Mouse (Mus musculus) small intestine, adult 2 months (tissue): ENCODE measurements around the gene Cyb5r3. TPM values are rescaled to one million over a fixed set of nuclear protein-coding genes. Genes with fewer than 3 reads are reported as not detected.
A peak's percentile ranks its signal among the peaks of the same experiment; 100 is the strongest.

ENCODE experiments used
- H3K27ac ChIP-seq: fragments of 200-500 bp; 2 replicates; pipeline ENCODE4 v1.5.1; 2012; ENCODE audit warnings: low read depth, low read length, control low read depth, inconsistent platforms; ENCODE audit not compliant: insufficient read depth
- H3K27me3 ChIP-seq: fragments of 200-500 bp; 2 replicates; pipeline ENCODE4 v1.6.1; 2012; ENCODE audit warnings: mild to moderate bottlenecking, moderate library complexity, low read length, inconsistent platforms; ENCODE audit not compliant: control insufficient read depth, insufficient read depth
- H3K36me3 ChIP-seq: fragments of 200-500 bp; 2 replicates; pipeline ENCODE4 v1.6.1; 2012; ENCODE audit warnings: mild to moderate bottlenecking, low read length, control low read depth, inconsistent platforms; ENCODE audit not compliant: control insufficient read depth, insufficient read depth
- H3K4me1 ChIP-seq: fragments of 200-500 bp; 2 replicates; pipeline ENCODE4 v1.6.1; 2012; ENCODE audit warnings: low read length, inconsistent platforms, mixed read lengths; ENCODE audit not compliant: control insufficient read depth, insufficient read depth, insufficient read length
- H3K4me3 ChIP-seq: fragments of 200-500 bp; 2 replicates; pipeline ENCODE4 v1.5.1; 2012; ENCODE audit warnings: low read depth, mild to moderate bottlenecking, control low read depth, inconsistent platforms, low read length, moderate library complexity
- CTCF ChIP-seq: fragments of 200-500 bp; IDR thresholded peaks from 2 replicates; pipeline ENCODE4 v1.5.1; 2012; ENCODE audit warnings: low read depth, mild to moderate bottlenecking, control low read depth, inconsistent platforms, low read length, moderate library complexity, mixed read lengths; ENCODE audit not compliant: insufficient replicate concordance, insufficient read length; ENCODE audit errors: extremely low read depth
- POLR2A ChIP-seq: fragments of 200-500 bp; IDR thresholded peaks from 2 replicates; pipeline ENCODE4 v1.6.1; 2012; ENCODE audit warnings: low read depth, mild to moderate bottlenecking, control low read depth, inconsistent platforms, low read length, moderate library complexity
- WGBS: fragments of 180-500 bp; shearing (Covaris S2); methylation state at CpG from one replicate; pipeline ENCODE4 v1.1.7; 2018; 5-methylcytosine and 5-hydroxymethylcytosine counted together
- polyA plus RNA-seq: library from polyadenylated mRNA; depleted of rRNA; stranded (reverse); fragments of >200 nt; gene quantifications from 2 replicates; pipeline ENCODE4 v1.2.3, GENCODE M21; 2012; rRNA removed

Cyb5r3 gene
- polyA plus RNA-seq = 426 and 624 TPM in 2 replicates

- 0 out of 2 replicates have a peak, but pooled peaks cover 2% of the 10 kb centered on the region for H3K36me3 ChIP-seq
- H3K27me3 ChIP-seq = no peaks in the 10 kb centered on the region
- TF ChIP-seq CTCF (no peak), POLR2A (peak; percentile 4; the same call in 1 of the 2 replicates)
- WGBS = 25% methylated on average over 28 of the region's 28 CpGs
- H3K4me1 ChIP-seq = peaks cover 53% of the 10 kb centered on the region
- peak within 1 kb of the TSS; percentile 94 for H3K27ac ChIP-seq
- peak within 1 kb of the TSS; percentile 81 for H3K4me3 ChIP-seq
These were observed at the start of gene Cyb5r3 for GRCm38 (mm10) chr15:83172492-83173429. TSS of gene Cyb5r3 (minus strand) at chr15:83172592.

DNA sequence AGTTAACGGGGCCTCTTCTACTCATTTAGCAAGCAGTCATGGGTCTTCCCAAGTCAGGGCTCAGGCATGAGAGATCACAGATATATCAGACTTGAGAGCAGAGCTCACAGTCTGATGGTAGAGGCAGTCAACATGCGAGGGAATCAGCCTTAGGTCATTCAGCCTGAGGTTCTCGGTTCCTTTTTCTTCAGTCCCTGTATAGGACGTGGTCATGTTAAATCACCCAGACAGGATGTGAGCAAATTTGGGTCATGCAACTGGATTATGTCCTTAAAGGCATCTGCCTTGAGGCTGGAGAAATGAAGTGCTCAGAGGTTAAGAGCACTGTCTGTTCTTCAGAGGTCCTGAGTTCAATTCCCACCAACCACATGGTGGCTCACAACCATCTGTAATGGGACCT, 49.3 kb upstream of the Cyb5r3 start:
- H3K27me3 ChIP-seq = no peaks in the 10 kb centered on the region
- no peaks in the 10 kb centered on the region for H3K36me3 ChIP-seq
- no peak overlapping the region for H3K4me3 ChIP-seq
- H3K4me1 ChIP-seq = peaks cover 18% of the 10 kb centered on the region
- TF ChIP-seq CTCF (no peak), POLR2A (no peak)
- peak overlapping the region; percentile 44; the same call in 1 of the 2 replicates for H3K27ac ChIP-seq
- WGBS = 80% methylated on average over 4 of the region's 4 CpGs

- peak overlapping the region; percentile 9; the same call in 1 of the 2 replicates for H3K27ac ChIP-seq
- TF ChIP-seq POLR2A = no peak
- TF ChIP-seq CTCF = no peak
- H3K36me3 ChIP-seq = no peaks in the 10 kb centered on the region
- peaks cover 18% of the 10 kb centered on the region for H3K4me1 ChIP-seq
- no peak overlapping the region for H3K4me3 ChIP-seq
- no peaks in the 10 kb centered on the region for H3K27me3 ChIP-seq
- WGBS = 77% methylated on average over 9 of the region's 9 CpGs
These were observed 48.1 kb upstream of the Cyb5r3 start for GRCm38 (mm10) chr15:83220368-83221013.

GRCm38 (mm10) chr15:83215322-83216216, 43.2 kb upstream of the Cyb5r3 start:
- peak overlapping the region; percentile 81 for H3K27ac ChIP-seq
- no peaks in the 10 kb centered on the region; the same call in 1 of the 2 replicates for H3K27me3 ChIP-seq
- WGBS = 64% methylated on average over 5 of the region's 5 CpGs
- H3K4me1 ChIP-seq = no peaks in the 10 kb centered on the region
- TF ChIP-seq POLR2A = no peak
- TF ChIP-seq CTCF = no peak
- no peaks in the 10 kb centered on the region for H3K36me3 ChIP-seq
- no peak overlapping the region for H3K4me3 ChIP-seq

GRCm38 (mm10) chr15:83210229-83210628, 37.8 kb upstream of the Cyb5r3 start:
- H3K4me3 ChIP-seq = peak overlapping the region; percentile 39
- no peaks in the 10 kb centered on the region for H3K4me1 ChIP-seq
- peak; percentile 48; the same call in 1 of the 2 replicates for TF ChIP-seq CTCF
- TF ChIP-seq POLR2A = no peak
- no peak overlapping the region for H3K27ac ChIP-seq
- H3K36me3 ChIP-seq = no peaks in the 10 kb centered on the region
- 21% methylated on average over 11 of the region's 11 CpGs for WGBS
- H3K27me3 ChIP-seq = no peaks in the 10 kb centered on the region; the same call in 1 of the 2 replicates

DNA sequence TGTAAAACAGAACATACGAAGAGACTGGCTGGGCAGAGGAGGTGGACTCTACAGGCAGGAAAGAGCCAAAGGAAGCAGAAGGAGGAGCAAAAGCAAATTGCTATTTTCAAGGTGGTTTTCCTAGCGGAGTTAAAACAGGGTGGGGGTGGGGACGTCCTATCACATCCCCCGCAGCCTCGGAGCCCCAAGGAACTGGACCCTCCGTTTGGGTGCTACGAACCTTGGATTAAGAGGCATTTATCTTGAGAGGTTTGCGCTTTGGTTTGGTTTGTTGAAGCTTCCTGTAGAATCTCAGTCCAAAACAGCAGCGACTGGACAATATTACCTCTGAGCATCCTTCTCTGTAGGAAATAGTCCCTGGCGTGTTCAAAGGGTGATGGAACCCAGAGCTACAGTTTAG, 37.3 kb upstream of the Cyb5r3 start:
- 25% methylated on average over 10 of the region's 10 CpGs for WGBS
- no peak for TF ChIP-seq POLR2A
- TF ChIP-seq CTCF = no peak
- Histone ChIP-seq H3K4me1 (peaks cover 1% of the 10 kb centered on the region; the same call in 1 of the 2 replicates), H3K36me3 (no peaks in the 10 kb centered on the region), H3K27ac (no peak overlapping the region), H3K4me3 (peak overlapping the region; percentile 39), H3K27me3 (no peaks in the 10 kb centered on the region; the same call in 1 of the 2 replicates)
